Mouse (Mus musculus): Measurements from ENCODE around the gene Galk1. TPM values are rescaled to one million over a fixed set of nuclear protein-coding genes. Genes with fewer than 3 reads are reported as not detected.
"Not testable (repeated sequence)": the region's sequence is repeated elsewhere in the genome, so short reads cannot be mapped to it uniquely, and the experiment has no call there.

Galk1 gene
- total RNA-seq, 4 experiments from 2014 or later: 16.1 to 19.7 (median 18.6) TPM

- DNase-seq (ENCODE audit: low spot score in 2 of 2): peak in 1 of 2 experiments; percentile 67
Observed at GRCm38 (mm10) chr11:116030898-116031845, 18.7 kb upstream of the Galk1 start.

- DNase-seq (ENCODE audit: low spot score in 2 of 2): peak; percentile 95 to 98
Observed at GRCm38 (mm10) chr11:116030088-116030897, 17.8 kb upstream of the Galk1 start, which contains the start of gene Unk. Gene Unk, plus strand, starts transcription at chr11:116030322.

- no peak for DNase-seq (ENCODE audit: low spot score in 2 of 2)
Observed at GRCm38 (mm10) chr11:116029086-116029865, 16.8 kb upstream of the Galk1 start.

GRCm38 (mm10) chr11:116028177-116028865 lies 15.8 kb upstream of the Galk1 start:
- DNase-seq (ENCODE audit: low spot score in 2 of 2): no peak

GRCm38 (mm10) chr11:116027756-116028155 lies 15.2 kb upstream of the Galk1 start, which contains the start of gene H3f3b:
Gene H3f3b, minus strand, starts transcription at chr11:116027962.
- DNase-seq (ENCODE audit: low spot score in 2 of 2): no peak

DNA sequence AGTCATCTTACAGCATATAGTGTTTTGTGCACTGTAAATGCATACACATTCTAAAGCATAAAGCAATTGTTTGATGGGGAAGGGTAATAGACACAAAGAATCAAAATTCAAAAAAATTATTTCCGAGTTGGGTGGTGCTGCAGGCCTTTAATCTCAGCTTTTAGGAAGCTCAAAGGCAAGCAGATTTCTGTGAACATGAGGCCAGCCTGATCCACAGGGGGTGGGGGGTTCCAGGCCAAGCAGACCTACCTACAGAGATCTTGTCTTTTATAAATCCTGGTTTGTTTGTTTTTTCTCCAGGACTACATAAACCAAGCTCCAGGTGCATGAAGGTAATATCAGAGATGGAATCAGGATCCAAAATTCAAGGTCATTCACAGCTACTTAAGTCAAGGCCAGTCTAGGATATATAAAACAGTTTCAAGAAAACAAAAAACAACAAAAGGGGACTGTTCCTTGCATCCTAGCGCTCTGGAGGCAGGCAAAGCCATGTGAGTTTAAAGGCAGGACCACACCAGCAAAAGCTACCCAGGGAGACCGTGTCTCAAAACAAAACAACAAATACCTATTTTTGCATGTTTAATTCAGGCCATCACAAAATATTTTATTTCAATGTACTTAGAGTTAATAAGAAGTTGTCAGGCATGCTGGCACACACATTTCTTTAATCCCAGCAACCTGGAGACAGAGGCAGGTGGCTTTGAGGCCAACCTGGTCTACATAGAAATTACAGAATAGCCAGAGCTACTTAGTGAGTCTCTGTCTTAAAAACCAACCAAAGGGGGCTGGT lies 12.7 kb upstream of the Galk1 start:
- DNase-seq (ENCODE audit: low spot score in 2 of 2): no peak

- peak; percentile 94 to 99 for DNase-seq (ENCODE audit: low spot score in 2 of 2)
Observed at GRCm38 (mm10) chr11:116024356-116024808, 11.9 kb upstream of the Galk1 start.

- peak; percentile 57 to 82 for DNase-seq (ENCODE audit: low spot score in 2 of 2)
Observed at GRCm38 (mm10) chr11:116023771-116024355, 11.3 kb upstream of the Galk1 start.

DNA sequence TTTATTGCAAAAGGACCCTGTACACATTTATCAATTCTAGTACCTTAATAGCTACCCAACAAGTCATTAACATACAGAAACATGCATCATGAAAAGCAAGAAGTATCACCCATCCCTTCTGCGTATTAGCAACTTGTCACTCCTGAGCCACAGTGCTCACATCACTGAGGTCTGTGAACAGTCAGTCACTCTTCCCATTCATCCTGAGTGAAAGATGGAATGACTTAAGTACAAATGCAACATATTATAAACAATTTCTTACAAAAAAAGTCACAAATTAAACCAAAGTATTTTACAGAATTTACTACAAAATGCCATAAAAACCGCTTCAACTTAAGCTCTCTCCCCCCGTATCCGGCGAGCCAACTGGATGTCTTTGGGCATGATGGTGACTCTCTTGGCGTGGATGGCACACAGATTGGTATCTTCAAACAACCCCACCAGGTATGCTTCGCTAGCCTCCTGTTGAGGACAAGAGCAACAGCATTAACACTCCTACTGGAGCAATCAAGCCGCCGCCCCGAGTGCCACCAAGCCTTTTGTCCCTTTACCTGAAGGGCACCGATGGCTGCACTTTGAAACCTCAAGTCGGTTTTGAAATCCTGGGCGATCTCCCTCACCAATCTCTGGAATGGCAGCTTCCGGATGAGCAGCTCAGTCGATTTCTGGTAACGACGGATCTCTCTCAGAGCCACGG lies 10.7 kb upstream of the Galk1 start:
- not testable (repeated sequence) for DNase-seq (ENCODE audit: low spot score in 2 of 2)

DNA sequence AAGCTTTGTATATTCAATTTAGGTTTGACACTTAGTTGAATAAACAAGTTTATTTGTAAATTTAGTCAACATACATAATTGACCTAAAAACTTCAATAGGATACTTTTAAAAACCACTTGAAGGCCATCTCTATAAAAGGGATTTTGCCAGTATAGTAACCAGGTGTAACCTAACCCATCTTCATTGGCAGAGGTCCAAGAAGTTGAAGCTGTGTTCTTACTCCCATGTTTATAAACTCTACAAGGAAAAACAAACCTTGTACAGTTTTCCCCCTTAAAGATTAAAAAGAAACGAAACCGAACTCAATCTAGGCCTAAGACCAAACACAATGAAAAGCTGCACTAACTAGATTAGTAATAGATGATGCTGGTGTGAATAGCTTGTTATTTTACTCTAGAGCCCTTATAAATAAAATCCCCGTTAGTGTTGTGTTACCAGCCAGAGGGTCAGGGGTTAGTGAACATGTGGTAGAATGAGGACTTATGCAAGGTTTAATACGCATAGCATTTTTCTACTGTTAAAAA lies 9.8 kb upstream of the Galk1 start:
- DNase-seq (ENCODE audit: low spot score in 2 of 2): no peak

GRCm38 (mm10) chr11:116021328-116022220 lies 9.1 kb upstream of the Galk1 start:
- DNase-seq (ENCODE audit: low spot score in 2 of 2): no peak

DNA sequence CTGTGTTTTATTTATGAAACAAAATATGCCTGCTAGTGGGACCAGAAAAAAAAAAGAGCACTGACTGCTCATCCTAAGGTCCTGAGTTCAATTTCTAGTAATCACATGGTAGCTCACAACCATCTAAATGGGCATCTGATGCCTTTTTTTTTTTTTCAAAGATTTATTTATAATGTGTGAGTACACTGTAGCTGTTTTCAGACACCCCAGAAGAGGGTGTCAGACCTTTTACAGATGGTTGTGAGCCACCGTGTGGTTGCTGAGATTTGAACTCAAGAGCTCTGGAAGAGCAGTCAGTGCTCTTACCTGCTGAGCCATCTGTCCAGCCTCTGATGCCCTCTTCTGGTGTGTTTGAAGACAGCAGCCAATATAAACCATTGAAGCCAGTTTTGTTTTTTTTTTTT lies 8.0 kb upstream of the Galk1 start:
- no peak for DNase-seq (ENCODE audit: low spot score in 2 of 2)

- no peak for DNase-seq (ENCODE audit: low spot score in 2 of 2)
Observed at GRCm38 (mm10) chr11:116019976-116020411, 7.5 kb upstream of the Galk1 start.

GRCm38 (mm10) chr11:116019360-116019791 lies 6.9 kb upstream of the Galk1 start:
- DNase-seq (ENCODE audit: low spot score in 2 of 2): no peak

- DNase-seq (ENCODE audit: low spot score in 2 of 2): not testable (repeated sequence)
Observed at GRCm38 (mm10) chr11:116018867-116019266, 6.3 kb upstream of the Galk1 start.

DNA sequence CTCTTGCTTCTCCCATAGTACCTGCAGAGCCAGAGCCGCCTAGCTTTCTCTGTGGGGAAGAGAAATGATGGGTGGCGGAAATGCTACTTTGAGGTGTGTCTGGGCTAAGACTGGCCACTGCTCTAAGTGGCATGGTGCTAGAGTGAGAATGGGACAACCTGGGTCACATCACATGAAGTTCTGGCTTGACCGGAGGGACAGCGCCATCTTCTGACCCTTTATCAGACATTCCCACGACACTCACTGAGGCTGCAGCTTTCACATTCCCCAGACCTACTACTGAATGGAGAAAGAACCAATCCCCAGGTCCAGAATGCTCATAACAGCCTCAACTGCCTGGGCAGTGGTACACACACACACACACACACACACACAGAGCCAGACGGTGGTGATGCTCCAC lies 5.6 kb upstream of the Galk1 start:
- no peak for DNase-seq (ENCODE audit: low spot score in 2 of 2)

GRCm38 (mm10) chr11:116014821-116015220 lies 2.3 kb upstream of the Galk1 start:
- no peak for DNase-seq (ENCODE audit: low spot score in 2 of 2)
